Mouse (Mus musculus): ENCODE results near the gene Vmn1r4. TPM values are rescaled to one million over a fixed set of nuclear protein-coding genes. Genes with fewer than 3 reads are reported as not detected.

Vmn1r4 gene
- polyA plus RNA-seq, 1 experiment from 2014 or later = not detected

Other genes with a start within 250 kb of the Vmn1r4 start
- 145 and 150 TPM in 2 replicates for gene Lsm5, start 219.3 kb upstream of the Vmn1r4 start, polyA plus RNA-seq (2014; fragmentation: Nextera tagmentation; extraction: Ambion mirVana)
- 24.3 and 26.5 TPM in 2 replicates for gene Avl9, start 209.1 kb upstream of the Vmn1r4 start, polyA plus RNA-seq (2014; fragmentation: Nextera tagmentation; extraction: Ambion mirVana)
- gene Kbtbd2, start 126.2 kb upstream of the Vmn1r4 start, polyA plus RNA-seq (2014; fragmentation: Nextera tagmentation; extraction: Ambion mirVana) = 31.7 and 34.4 TPM in 2 replicates
- gene Fkbp9, start 92.0 kb upstream of the Vmn1r4 start, polyA plus RNA-seq (2014; fragmentation: Nextera tagmentation; extraction: Ambion mirVana) = 149 and 163 TPM in 2 replicates
- gene Nt5c3, start 83 bp upstream of the Vmn1r4 start, polyA plus RNA-seq (2014; fragmentation: Nextera tagmentation; extraction: Ambion mirVana) = 75.1 and 80.5 TPM in 2 replicates
- not detected in 2 replicates for gene Vmn1r5, start 46.3 kb downstream of the Vmn1r4 start, polyA plus RNA-seq (2014; fragmentation: Nextera tagmentation; extraction: Ambion mirVana)
- not detected in 2 replicates for gene Vmn1r6, start 73.2 kb downstream of the Vmn1r4 start, polyA plus RNA-seq (2014; fragmentation: Nextera tagmentation; extraction: Ambion mirVana)
- not detected in 2 replicates for gene Vmn1r7, start 101.3 kb downstream of the Vmn1r4 start, polyA plus RNA-seq (2014; fragmentation: Nextera tagmentation; extraction: Ambion mirVana)
- gene Vmn1r8, start 108.3 kb downstream of the Vmn1r4 start, polyA plus RNA-seq (2014; fragmentation: Nextera tagmentation; extraction: Ambion mirVana) = not detected in 2 replicates
- not detected in 2 replicates for gene Vmn1r9, start 142.8 kb downstream of the Vmn1r4 start, polyA plus RNA-seq (2014; fragmentation: Nextera tagmentation; extraction: Ambion mirVana)
- gene Vmn1r10, start 185.4 kb downstream of the Vmn1r4 start, polyA plus RNA-seq (2014; fragmentation: Nextera tagmentation; extraction: Ambion mirVana) = not detected in 2 replicates
- gene Vmn1r11, start 209.4 kb downstream of the Vmn1r4 start, polyA plus RNA-seq (2014; fragmentation: Nextera tagmentation; extraction: Ambion mirVana) = not detected in 2 replicates
- gene Vmn1r12, start 232.9 kb downstream of the Vmn1r4 start, polyA plus RNA-seq (2014; fragmentation: Nextera tagmentation; extraction: Ambion mirVana) = not detected in 2 replicates

All from stomach, embryonic 14.5 days (tissue).